Mouse (Mus musculus) v-Abl transformed pro-B cells (cell line): ENCODE measurements around the gene Tmem120a.

ENCODE experiments used
- in situ Hi-C, 2 experiments: fragments of 400-800 bp; cut with MboI; formaldehyde crosslinking; loops; one replicate each; pipeline ENCODE4 v1.15.1; 2025; ENCODE audit not compliant: unreplicated experiment in 2 of 2

The Tmem120a gene

DNA sequence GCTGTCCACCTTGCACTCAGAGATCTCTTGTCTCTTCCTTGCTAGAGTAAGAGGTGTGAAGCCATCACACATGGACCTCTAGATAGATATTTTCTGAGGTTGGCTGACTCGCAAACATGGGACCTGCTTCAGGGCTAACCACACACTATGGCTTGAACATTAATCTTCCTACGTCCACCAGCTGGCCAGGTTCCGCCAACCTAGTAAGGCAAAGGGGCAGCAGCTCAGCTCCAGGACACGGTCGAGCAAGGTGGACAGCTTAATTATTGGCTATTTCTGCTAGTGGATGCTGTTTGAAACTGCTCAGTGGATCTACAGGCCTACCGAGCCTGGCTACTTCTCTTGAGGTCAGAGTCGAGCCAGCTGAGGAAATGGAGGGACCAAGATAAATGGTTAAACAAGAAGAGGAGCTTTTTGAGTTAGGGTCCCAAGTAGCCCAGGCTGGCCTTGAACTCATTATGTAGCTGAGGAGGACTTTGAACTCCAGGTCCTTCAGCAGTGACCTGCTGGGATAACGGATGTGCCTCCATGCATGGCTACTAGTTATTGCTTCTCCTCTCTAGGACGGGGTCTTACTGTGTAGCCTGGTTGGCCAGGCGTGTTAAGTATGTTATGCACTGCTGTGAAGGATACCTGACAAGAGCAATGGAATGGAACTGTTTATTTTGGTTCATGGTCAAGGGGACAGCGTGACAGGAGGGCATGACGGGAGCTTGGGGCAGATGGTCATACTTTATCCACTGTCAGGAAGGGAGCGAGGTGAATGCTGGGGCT lies 32.5 kb downstream of the Tmem120a start:
- in situ Hi-C loops: no loop called here

DNA sequence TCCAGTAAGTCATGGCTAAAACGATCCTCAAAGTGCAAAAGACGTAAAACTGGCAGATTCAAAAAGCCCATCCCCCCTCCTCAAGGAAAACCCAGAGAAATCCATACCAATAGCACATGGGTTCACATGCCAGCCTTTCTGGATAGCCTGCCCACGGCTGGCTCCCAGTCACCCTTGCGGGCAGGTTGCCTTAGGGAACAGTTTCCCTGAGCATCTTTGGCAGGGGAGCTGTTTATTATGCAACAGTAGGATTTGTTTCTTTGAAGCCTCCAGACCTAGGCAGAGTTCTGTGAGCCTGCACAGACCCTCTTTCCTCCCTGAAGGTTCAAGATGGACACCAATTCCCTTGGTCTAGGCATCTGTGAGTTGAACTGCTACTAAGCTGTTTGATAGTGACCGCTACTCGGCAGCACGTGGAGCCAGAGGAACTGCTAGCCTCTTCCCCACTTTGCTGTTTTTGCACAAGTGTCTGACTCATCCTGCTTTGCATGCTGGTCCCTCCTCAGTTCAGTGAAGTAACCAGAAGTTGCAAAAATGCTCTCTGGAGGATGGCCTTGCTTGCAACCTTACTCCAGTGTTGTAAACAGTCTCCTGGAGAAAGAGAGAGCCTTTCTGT lies 33.5 kb downstream of the Tmem120a start:
- in situ Hi-C loops: no loop called here

DNA sequence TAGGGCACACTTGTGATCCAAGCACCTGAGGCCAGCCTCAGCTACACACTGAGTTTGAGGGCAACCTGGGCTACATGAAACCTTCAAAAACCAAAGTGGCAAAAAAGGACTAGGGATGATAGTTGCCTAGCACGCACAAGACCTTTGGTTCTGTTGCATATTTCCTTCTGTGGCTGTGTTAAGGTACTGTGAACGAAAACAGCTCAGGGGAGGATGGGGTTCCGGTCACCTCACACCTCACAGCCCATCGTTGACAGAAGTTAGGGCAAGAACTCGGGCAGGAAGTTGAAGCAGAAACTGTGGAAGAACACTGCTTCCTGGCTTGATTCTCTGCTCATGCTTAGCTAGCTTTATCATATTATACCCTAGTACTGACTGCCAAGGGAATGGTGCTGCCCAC lies 34.5 kb downstream of the Tmem120a start:
- in situ Hi-C loops: no loop called here

DNA sequence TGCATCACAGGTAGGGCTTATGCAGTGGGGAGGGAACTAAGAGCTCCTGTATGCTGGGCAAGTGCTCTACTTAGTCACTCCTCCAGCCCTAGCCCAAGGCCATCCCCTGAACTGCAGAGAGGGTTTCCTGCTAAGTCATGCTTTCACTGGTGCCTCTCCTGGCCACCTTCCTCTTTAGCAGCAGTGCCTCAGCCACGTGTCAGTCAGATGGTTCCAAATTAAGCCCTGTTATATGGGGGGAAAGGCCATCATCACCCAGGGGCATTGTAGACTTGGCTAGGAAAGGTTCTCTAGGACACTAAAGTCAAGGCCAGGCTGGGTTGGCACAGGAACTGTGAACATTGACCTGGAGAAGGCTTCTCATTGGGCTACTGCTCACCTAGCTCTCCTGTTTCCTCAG lies 36.4 kb downstream of the Tmem120a start:
- in situ Hi-C loops: no loop called here

DNA sequence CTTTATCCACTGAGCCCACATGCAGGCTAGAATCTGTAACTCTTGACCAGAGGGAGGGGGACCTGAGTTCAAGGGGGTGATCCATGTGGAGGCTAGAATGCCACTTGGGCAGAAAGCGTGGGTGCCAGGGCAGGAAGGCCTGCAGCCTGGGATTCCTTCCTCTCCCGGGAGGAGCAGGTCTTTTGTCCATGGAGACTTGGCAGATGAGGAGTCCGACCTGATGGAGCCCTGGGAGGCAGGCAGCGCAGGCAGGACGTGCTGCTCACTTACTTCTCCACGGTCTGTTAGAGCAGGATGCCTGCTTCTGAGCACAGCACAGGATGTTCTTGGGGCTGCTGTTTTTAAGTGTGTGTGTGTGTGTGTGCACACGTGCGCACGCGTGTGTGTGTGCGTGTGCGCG lies 37.2 kb downstream of the Tmem120a start:
- in situ Hi-C loops: no loop called here

DNA sequence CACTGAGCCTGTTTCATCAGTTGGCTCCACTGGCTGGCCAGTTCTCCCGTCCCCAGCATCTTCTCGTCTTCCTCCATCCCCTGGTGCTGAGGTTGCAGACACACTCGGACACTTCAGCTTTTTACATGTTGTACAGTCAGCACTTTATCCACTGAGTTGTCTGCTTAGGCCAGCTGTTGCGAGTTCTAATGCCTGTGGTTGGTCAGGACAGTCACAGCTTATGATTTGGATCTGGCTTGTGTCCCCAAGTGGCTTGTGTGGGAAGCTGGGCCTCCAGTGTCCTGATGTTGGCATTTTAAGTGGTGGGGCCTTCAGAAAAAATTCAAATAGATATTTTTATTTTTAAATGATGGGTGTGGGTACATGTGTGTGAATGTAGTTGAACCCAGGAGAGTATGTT lies 38.9 kb downstream of the Tmem120a start:
- in situ Hi-C loops: no loop called here

DNA sequence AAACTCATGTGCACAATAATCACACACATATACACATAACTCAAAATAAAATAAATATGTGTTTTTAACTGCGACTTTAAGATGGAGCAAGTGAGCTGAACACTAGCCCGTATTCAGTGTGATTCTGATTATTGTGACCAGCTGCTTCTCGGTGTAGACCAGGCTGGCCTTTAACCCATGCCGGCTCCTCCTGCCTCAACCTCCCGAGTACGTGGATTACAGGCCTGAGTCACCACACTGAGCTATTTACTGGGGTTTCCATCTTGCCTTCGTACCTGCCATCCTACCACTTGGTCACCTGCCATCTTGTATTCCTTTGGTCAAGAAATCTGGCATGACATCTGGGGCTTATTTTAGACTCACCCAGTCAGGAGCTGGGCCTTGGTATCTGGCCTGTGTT lies 40.8 kb downstream of the Tmem120a start:
- in situ Hi-C loops: no loop called here

DNA sequence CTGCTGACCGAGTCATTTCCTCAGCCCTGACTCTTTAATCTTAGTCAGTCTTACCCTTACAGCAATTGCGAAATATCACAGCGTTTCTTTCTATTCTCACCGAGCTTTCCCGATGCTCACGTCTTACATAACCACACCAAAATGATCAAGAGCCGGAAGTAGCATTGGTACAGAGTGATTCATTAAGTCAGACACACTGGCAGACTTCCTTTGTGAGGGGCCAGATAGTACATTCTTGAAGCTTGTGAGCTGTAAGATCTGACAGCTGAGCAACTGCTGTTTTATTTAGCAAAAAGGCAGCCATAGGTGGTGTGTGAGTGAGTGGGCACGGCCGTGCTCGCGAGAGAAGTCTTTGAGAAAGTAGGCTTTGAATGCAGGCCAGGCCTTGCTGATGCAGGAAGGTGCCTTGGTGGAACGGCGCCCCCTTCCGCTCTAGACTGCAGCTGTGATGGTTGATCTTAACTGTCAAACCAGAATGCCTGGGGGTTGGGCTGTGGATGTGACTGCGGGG lies 41.5 kb downstream of the Tmem120a start:
- in situ Hi-C loops: no loop called here

DNA sequence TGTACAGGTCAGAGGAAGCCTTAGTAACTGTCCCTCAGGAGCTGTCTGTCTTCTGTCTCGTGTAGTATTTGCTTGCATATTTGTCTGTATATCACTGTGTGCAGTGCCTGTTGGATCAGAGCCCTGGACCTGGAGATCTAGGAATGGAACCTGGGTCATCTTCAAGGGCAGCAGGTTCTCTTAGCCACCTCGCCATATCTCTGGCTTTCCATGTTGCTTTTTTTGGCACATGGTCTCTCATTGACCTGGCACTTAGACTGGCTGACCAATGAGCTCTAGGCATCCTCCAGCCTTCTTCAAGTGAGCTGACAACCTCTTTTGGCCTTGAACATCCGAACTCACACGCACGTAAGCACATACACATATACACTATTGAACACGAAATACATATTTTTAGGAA lies 42.1 kb downstream of the Tmem120a start:
- in situ Hi-C loops: no loop called here

DNA sequence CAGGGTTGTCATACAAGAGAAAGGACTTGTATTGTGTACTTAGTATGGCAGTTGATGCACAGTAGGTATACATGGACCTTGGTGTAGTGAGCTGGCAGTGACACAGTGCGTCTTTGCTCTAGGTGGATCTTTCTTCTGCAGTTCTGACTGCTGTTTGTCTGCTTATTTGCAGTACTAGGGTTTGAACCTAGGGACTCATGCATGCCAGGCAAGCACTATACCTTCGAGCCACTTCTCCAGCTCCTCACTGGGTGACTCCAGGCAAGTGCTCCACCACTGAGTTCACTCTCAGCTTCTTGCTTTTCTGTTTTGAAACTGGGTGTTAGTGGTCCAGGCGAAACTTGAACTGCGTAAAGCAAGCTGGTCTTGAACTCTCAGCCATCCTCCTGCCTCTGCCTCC lies 42.6 kb downstream of the Tmem120a start:
- in situ Hi-C loops: no loop called here

DNA sequence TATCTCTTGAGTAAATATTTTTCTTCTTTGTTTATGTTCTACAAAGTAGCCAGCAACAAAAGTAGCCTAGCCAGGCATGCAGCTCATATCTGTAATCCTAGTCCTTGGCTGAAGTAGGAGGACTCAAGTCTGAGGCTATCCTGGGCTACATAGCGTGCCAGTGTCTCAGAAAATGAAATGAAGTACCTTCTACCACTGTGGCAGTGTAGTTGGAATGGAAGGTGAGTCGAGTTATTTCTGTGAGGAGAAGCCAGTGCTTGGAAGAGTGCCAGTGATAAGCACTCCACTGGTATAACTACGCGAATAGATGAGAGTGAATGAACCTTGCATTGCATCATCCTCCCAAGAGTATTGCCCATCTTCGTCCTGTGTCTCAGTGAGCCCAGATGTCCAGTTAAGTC lies 46.5 kb downstream of the Tmem120a start:
- in situ Hi-C loops: no loop called here

DNA sequence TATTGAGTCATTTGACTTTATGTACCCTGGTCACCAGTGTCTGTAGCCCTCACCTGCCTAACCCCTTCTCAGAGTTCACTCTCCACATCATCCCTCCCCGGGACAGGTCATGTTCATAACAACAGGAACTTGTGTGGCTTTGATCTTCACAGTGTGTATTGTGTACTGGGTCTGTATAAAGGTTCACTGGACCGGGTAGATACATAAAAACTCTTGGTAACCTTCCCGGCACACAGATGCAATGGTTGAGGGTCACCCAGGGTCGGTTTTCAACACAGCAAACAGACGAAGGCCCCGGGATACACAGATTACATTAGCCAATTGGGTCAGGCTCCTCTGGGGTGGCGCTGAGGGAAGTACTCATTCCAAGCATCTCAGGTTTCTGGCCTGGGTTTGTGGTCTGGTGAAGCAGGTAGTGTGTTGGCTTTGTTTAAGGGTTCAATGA lies 48.9 kb downstream of the Tmem120a start:
- in situ Hi-C loops: no loop called here

DNA sequence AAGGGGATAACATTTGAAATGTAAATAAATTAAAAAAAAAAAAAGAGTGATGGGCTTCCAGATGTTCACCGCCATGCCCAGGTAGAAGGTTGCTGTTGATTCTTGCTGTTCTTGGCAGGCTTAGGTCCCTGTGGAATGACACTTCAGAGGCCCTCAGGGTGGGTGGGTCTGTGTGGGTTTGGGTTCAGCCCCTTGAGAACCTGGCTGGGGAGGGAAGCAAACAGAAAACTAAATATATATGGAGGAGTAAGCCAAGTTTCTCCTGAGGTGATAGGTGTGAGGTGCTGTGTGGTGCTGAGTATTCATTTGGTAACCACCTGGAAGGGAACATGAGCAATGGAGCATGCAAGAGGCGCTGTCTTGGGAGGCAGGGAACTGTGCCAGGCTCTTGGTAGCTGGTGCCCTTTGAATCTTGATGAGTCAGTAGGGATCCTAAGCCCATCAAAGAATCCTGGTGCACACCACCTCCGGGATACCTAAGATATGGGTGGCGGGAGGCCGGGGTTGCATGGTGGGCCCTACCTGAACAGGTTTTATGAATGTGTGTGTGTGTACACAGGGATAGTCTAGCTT lies 50.9 kb downstream of the Tmem120a start:
- in situ Hi-C loops: no loop called here

DNA sequence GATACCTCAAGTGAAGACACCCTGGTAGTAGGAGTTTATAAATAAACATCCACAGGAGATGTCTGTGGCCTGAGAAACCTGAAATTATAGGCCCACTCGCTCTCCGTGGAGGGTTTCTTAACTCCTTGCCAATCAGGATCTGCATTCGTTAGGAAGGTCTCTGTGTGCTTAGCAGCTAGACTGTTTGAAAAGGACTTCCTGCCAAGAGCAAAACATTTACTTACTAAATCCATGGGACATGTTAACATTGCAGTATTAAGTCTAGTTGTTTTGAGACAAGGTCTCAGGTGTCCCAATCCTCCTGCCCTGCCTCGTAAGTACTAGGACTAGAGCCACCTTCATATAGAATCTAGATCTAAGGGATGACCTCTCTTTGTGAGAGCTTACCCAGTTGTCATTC lies 53.0 kb downstream of the Tmem120a start:
- in situ Hi-C loops: no loop called here

DNA sequence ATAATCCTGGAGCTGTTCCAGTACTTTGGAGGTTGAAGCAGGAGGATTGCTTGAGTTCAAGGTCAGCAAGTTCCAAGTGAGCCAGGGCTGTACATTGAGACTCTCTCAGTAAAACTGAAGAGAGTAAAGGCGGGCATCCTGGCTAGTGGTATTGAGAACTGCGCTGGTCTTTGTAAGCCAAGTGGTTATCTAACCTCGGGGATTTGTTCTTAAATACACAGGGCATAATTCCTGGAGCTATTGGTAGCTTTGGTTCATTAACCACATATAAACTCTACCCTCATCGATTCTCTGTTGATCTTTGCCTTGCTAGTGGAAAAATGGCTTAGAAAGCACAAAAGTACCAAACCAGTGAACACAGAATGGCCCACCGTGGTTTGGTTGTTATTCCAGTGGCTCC lies 53.8 kb downstream of the Tmem120a start:
- in situ Hi-C loops: no loop called here
